Mouse (Mus musculus) lung, postnatal 0 days (tissue): Measurements from ENCODE around the gene Cers5. TPM values are rescaled to one million over a fixed set of nuclear protein-coding genes. Genes with fewer than 3 reads are reported as not detected.

Source experiments
- ATAC-seq: fragments of 200-750 bp; cut with Nextera tagmentation; 2 replicates; pipeline ENCODE4 v1.8.0; 2017; ENCODE audit warnings: moderate library complexity
- DNase-seq: peaks from one replicate; pipeline ENCODE4 v3.0.0-alpha.2; 2016; ENCODE audit warnings: low spot score
- H3K27ac ChIP-seq: fragments of 300-500 bp; sonication (generic); 2 replicates; pipeline ENCODE4 v1.5.1; 2014; ENCODE audit warnings: antibody characterized with exemption, mild to moderate bottlenecking, low read length, mixed read lengths
- H3K27me3 ChIP-seq: fragments of 300-500 bp; sonication (generic); replicated peaks from 2 replicates; pipeline ENCODE4 v1.6.1; 2014; ENCODE audit warnings: low read length, mixed read lengths; ENCODE audit not compliant: insufficient read depth
- H3K36me3 ChIP-seq: fragments of 300-500 bp; sonication (generic); 2 replicates; pipeline ENCODE4 v1.6.1; 2014; ENCODE audit warnings: low read length, mixed read lengths; ENCODE audit not compliant: insufficient read depth
- H3K4me1 ChIP-seq: fragments of 300-500 bp; sonication (generic); 2 replicates; pipeline ENCODE4 v1.6.1; 2014; ENCODE audit warnings: antibody characterized with exemption, low read depth, low read length, mixed read lengths; ENCODE audit not compliant: insufficient read depth
- H3K4me2 ChIP-seq: fragments of 300-500 bp; sonication (generic); replicated peaks from 2 replicates; pipeline ENCODE4 v1.6.1; 2014; ENCODE audit warnings: low read depth, mild to moderate bottlenecking, low read length, moderate library complexity, mixed read lengths
- H3K4me3 ChIP-seq: fragments of 300-500 bp; sonication (generic); 2 replicates; pipeline ENCODE4 v1.5.1; 2014; ENCODE audit warnings: low read depth, low read length
- H3K9ac ChIP-seq: fragments of 300-500 bp; sonication (generic); replicated peaks from 2 replicates; pipeline ENCODE4 v1.6.1; 2014; ENCODE audit warnings: low read depth, mild to moderate bottlenecking
- H3K9me3 ChIP-seq: fragments of 300-500 bp; sonication (generic); 2 replicates; pipeline ENCODE4 v1.6.1; 2016; ENCODE audit warnings: low read length, mixed read lengths
- CTCF ChIP-seq: IDR thresholded peaks from 2 replicates; pipeline ENCODE4 v1.5.1; 2016; ENCODE audit warnings: antibody characterized with exemption, mild to moderate bottlenecking
- EP300 ChIP-seq: IDR thresholded peaks from 2 replicates; pipeline ENCODE4 v1.6.1; 2016; ENCODE audit warnings: antibody characterized with exemption, mild to moderate bottlenecking, control low read depth
- WGBS: fragments of 180-500 bp; shearing (Covaris S2); extraction: QIAGEN DNeasy Blood & Tissue Kit; methylation state at CpG from one replicate; pipeline ENCODE4 v1.1.7; 2014; 5-methylcytosine and 5-hydroxymethylcytosine counted together
- polyA plus RNA-seq: library from polyadenylated mRNA; unstranded; fragments of >200 nt; fragmentation: Nextera tagmentation; extraction: Ambion mirVana; gene quantifications from 2 replicates; pipeline ENCODE4 v1.2.1, GENCODE M21; 2015

Cers5 gene
- polyA plus RNA-seq, 1 experiment from 2014 or later, result 67.1 TPM

DNA sequence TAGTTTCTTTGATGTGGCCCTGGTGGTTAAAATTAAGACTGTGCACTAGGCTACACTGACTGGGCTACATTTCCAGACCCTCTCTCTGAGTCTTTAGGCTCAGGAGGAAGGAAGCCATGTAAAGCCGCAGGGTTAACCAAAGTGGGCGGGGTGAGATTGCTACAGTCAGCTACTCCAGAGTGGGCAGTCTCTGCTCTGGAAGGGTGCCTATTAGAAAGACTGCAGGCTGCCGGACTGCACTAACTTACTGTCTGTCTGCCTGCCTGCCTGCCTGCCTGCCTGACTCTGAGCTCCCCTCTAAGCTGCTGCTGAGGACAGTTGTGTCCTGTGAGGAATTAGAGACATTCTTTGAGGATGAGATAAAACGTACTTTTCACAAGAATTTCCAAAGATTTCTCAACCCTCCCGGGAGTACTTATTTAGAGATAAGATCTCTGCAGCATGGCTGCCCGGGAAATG is 30.5 kb upstream of the Cers5 start:
- no peak overlapping the region for H3K9ac ChIP-seq
- ATAC-seq (peak; percentile 81), DNase-seq (peak; percentile 87)
- WGBS, result 11% methylated on average over 6 of the region's 6 CpGs
- H3K9me3 ChIP-seq, result no peaks in the 10 kb centered on the region
- no peak overlapping the region for H3K4me2 ChIP-seq
- H3K27me3 ChIP-seq, result no peaks in the 10 kb centered on the region
- H3K36me3 ChIP-seq, result no peaks in the 10 kb centered on the region; the same call in 1 of the 2 replicates
- peak overlapping the region; percentile 43 for H3K27ac ChIP-seq
- TF ChIP-seq CTCF (no peak), EP300 (0 out of 2 replicates have a peak, but pooled peaks have one; percentile 1)
- H3K4me1 ChIP-seq, result peaks cover 4% of the 10 kb centered on the region; the same call in 1 of the 2 replicates
- no peak overlapping the region for H3K4me3 ChIP-seq

DNA sequence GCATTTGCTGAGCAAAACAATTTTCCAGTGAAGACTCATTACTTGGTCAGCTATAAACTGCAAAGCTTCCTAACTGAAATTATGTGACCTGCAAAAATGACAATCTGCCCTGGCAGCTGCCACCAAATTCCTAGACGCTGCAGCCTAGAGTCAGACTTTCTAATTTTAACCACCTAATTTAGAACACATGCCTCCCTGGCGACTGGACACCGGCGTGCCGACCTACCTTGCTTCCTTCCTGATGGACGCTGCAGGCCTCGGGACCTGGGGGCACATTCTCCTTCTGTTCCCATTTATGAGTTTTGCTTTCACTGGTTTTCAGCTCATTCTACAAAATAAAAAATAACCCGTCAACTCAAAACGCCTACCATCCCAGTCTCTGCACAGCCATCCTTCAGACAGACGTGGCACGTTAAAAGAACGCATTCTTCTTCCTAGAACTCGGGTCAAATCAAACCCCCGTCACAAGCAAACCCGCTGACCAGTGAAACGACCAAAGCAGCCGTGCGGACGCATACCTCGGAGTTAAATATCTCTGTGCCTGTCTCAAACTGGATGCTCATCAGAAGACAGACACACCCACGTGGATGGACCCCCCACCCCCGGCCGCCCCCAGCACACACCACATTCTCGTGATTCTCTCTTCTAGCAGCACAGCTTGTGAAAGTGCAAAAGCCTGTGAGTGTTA is 29.3 kb upstream of the Cers5 start:
- no peaks in the 10 kb centered on the region for H3K27me3 ChIP-seq
- 62% methylated on average over 24 of the region's 24 CpGs for whole genome bisulfite sequencing
- H3K9ac ChIP-seq, result no peak overlapping the region
- peaks cover 4% of the 10 kb centered on the region; the same call in 1 of the 2 replicates for H3K4me1 ChIP-seq
- H3K9me3 ChIP-seq, result no peaks in the 10 kb centered on the region
- DNase-seq (no peak), ATAC-seq (no peak)
- no peak overlapping the region for H3K27ac ChIP-seq
- no peaks in the 10 kb centered on the region; the same call in 1 of the 2 replicates for H3K36me3 ChIP-seq
- no peak for TF ChIP-seq EP300
- TF ChIP-seq CTCF, result no peak
- H3K4me2 ChIP-seq, result no peak overlapping the region
- H3K4me3 ChIP-seq, result no peak overlapping the region

DNA sequence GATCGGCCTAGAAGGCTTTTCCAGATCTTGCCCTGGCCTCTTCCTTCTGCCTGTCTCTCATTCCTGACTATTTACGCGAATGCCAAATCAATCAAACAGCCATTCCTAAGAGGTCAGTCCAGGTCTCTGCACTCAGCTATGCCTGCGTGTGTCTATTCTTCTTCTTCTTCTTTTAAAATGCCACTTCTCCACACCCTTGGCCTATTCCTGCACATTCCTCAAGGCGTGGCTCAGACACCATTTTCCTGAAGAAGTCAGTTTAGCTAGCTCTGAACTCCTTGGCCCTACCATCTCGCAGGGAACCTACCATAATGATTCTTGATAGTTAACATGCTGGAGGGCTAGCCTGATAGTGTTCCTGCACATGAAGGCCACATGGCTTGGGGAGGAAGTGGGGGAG is 27.0 kb upstream of the Cers5 start:
- peaks cover 4% of the 10 kb centered on the region; the same call in 1 of the 2 replicates for H3K4me1 ChIP-seq
- no peaks in the 10 kb centered on the region for H3K36me3 ChIP-seq
- no peak overlapping the region for H3K4me2 ChIP-seq
- H3K27me3 ChIP-seq, result no peaks in the 10 kb centered on the region
- H3K4me3 ChIP-seq, result no peak overlapping the region
- no peak for DNase-seq
- no peak for ATAC-seq
- TF ChIP-seq EP300, result no peak
- H3K9ac ChIP-seq, result no peak overlapping the region
- no peak overlapping the region for H3K27ac ChIP-seq
- WGBS, result 54% methylated on average over 6 of the region's 6 CpGs
- no peaks in the 10 kb centered on the region for H3K9me3 ChIP-seq

DNA sequence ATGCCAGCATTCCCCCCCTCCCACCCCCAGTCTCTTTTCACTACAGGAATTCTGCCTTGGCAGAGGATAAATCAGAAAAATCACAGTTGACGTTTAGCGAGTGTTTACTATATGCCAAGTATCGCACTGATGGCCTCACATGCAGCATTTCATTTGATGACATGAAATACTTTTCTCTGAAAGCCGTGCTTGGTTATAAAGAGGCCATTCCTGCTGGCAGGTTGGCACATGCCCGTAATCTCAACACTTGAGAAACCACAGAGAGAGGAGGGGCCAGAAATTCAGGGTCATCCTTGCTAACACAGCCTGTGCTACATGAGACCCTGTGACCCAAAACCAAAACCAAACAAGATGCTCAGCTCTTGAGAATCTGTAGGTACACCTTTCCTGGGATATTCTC is 25.2 kb upstream of the Cers5 start:
- peak; percentile 44 for DNase-seq
- TF ChIP-seq EP300 (peak; percentile 33; the same call in 1 of the 2 replicates), CTCF (no peak)
- Histone ChIP-seq H3K27ac (no peak overlapping the region), H3K36me3 (peaks cover 3% of the 10 kb centered on the region; the same call in 1 of the 2 replicates), H3K9me3 (no peaks in the 10 kb centered on the region), H3K27me3 (no peaks in the 10 kb centered on the region), H3K4me2 (no peak overlapping the region), H3K9ac (no peak overlapping the region), H3K4me3 (no peak overlapping the region), H3K4me1 (no peaks in the 10 kb centered on the region)
- 42% methylated on average over 5 of the region's 5 CpGs for WGBS
- ATAC-seq, result peak; percentile 70

DNA sequence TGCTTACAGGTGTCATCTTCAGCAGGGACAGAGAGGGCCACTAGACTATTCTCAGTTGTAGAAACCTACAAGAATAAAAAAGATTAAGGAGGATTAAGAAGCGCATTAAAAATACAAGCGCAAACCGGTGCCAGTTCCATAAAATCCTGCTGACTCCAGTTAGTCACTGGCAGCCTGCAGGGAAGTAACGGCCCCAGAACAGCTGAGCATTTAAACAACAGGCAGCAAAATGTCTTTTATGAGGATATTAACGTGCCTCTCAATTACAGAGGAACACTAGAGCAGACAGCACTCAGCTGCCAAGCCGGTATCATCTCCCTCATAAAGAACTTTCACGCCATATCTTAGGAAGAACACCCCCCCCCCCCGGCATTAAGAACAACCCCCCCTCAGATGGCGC is 24.1 kb upstream of the Cers5 start:
- DNase-seq, result no peak
- H3K27ac ChIP-seq, result no peak overlapping the region
- ATAC-seq, result no peak
- peaks cover 3% of the 10 kb centered on the region; the same call in 1 of the 2 replicates for H3K36me3 ChIP-seq
- no peak for TF ChIP-seq EP300
- no peak for TF ChIP-seq CTCF
- H3K9ac ChIP-seq, result no peak overlapping the region
- no peaks in the 10 kb centered on the region for H3K4me1 ChIP-seq
- no peak overlapping the region for H3K4me3 ChIP-seq
- H3K27me3 ChIP-seq, result no peaks in the 10 kb centered on the region
- H3K9me3 ChIP-seq, result no peaks in the 10 kb centered on the region
- WGBS, result 83% methylated on average over 9 of the region's 9 CpGs
- no peak overlapping the region for H3K4me2 ChIP-seq

DNA sequence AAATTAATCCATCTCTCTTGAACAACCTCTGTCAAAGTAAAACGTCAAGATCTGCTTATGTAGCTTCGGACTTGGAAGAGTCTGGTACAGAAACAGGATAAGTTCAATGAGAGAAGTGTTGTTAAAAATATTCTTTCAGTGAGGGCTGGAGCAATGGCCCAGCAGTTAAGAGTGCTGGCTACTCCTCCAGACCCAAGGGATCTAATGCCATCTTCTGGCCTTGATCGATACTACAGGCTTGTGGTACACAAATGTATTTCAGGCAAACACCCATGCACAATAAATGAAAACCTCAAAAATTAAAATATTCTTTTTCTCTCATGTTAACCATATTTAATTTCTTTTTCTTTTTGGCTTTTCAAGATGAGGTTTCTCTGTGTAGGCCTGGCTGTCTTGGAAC is 23.4 kb upstream of the Cers5 start:
- Histone ChIP-seq H3K9me3 (no peaks in the 10 kb centered on the region), H3K36me3 (peaks cover 3% of the 10 kb centered on the region; the same call in 1 of the 2 replicates), H3K27me3 (no peaks in the 10 kb centered on the region), H3K4me3 (no peak overlapping the region), H3K4me2 (no peak overlapping the region), H3K4me1 (no peaks in the 10 kb centered on the region), H3K27ac (no peak overlapping the region), H3K9ac (no peak overlapping the region)
- 83% methylated on average over 3 of the region's 3 CpGs for WGBS
- DNase-seq (peak; percentile 29), ATAC-seq (no peak)
- no peak for TF ChIP-seq EP300
- peak; percentile 61 for TF ChIP-seq CTCF
